Mouse (Mus musculus): ENCODE results near the gene Lrmda. TPM values are rescaled to one million over a fixed set of nuclear protein-coding genes. Genes with fewer than 3 reads are reported as not detected.

The Lrmda gene
- total and polyA plus RNA-seq, 3 experiments: 5.1 to 5.9 TPM; not detected in 1

- Histone ChIP-seq H3K79me2 (ENCODE audit: control insufficient read depth, insufficient read depth, low read length, poor library complexity) (no peaks in the 10 kb centered on the region), H3K36me3 (ENCODE audit: control insufficient read depth in 1 of 2, insufficient read depth in 2 of 2, low read length in 2 of 2) (no peaks in the 10 kb centered on the region; a peak in 1 of 4 replicates), H3K27ac (ENCODE audit: control insufficient read depth, low read depth, low read length) (no peak overlapping the region), H3K9me3 (replicated peaks; ENCODE audit: insufficient read depth, low read length) (no peaks in the 10 kb centered on the region), H3K9ac (ENCODE audit: control insufficient read depth, low read depth, low read length, poor library complexity, severe bottlenecking) (no peak overlapping the region), H3K4me3 (ENCODE audit: control insufficient read depth in 1 of 2, insufficient read depth in 1 of 2, low read depth in 2 of 2, low read length in 2 of 2) (no peak overlapping the region), H3K27me3 (ENCODE audit: control insufficient read depth in 1 of 2, insufficient read depth in 2 of 2, low read length in 2 of 2) (no peaks in the 10 kb centered on the region), H3K4me1 (ENCODE audit: control insufficient read depth in 1 of 2, insufficient read depth in 2 of 2, low read length in 2 of 2) (no peaks in the 10 kb centered on the region)
- no peak for DNase-seq (ENCODE audit: low read depth, low spot score)
- TF ChIP-seq TBP (IDR thresholded peaks at IDR 0.05; ENCODE audit: low read depth, low read length) (no peak), CHD2 (IDR thresholded peaks at IDR 0.05; ENCODE audit: low read length) (no peak), MYB (IDR thresholded peaks at IDR 0.05; ENCODE audit: low read depth, low read length) (no peak), RAD21 (IDR thresholded peaks at IDR 0.05; ENCODE audit: low read depth, low read length) (no peak), TAL1 (IDR thresholded peaks at IDR 0.05; ENCODE audit: low read length) (no peak), USF2 (IDR thresholded peaks at IDR 0.05; ENCODE audit: borderline replicate concordance in 1 of 2, insufficient read depth in 1 of 2, low read depth in 1 of 2, low read length in 2 of 2) (no peak), MAZ (IDR thresholded peaks at IDR 0.05; ENCODE audit: low read depth, low read length) (no peak), ETS1 (IDR thresholded peaks at IDR 0.05; ENCODE audit: low read depth, low read length) (no peak), ZNF384 (IDR thresholded peaks at IDR 0.05; ENCODE audit: low read depth, low read length) (no peak), UBTF (IDR thresholded peaks at IDR 0.05; ENCODE audit: borderline replicate concordance, insufficient read depth, low read depth, low read length) (no peak), SMC3 (IDR thresholded peaks at IDR 0.05; ENCODE audit: low read depth, low read length) (no peak), CHD1 (IDR thresholded peaks at IDR 0.05; ENCODE audit: low read depth, low read length) (no peak), ZMIZ1 (IDR thresholded peaks at IDR 0.05; ENCODE audit: low read depth, low read length) (no peak), KAT2A (conservative IDR thresholded peaks at IDR 0.05; ENCODE audit: low read depth, low read length) (no peak), BHLHE40 (IDR thresholded peaks at IDR 0.05; ENCODE audit: borderline replicate concordance, low read depth, low read length) (no peak), CTCF (IDR thresholded peaks at IDR 0.05 in 2 of 3, conservative IDR thresholded peaks at IDR 0.05 in 1 of 3; ENCODE audit: control insufficient read depth in 1 of 3, insufficient read depth in 1 of 3, low read depth in 2 of 3, low read length in 3 of 3, poor library complexity in 1 of 3, severe bottlenecking in 1 of 3) (no peak)
Measured at GRCm38 (mm10) chr14:22573585-22573984, 554.1 kb downstream of the Lrmda start.

GRCm38 (mm10) chr14:22574006-22574405, 554.5 kb downstream of the Lrmda start:
- Histone ChIP-seq H3K4me1 (ENCODE audit: control insufficient read depth in 1 of 2, insufficient read depth in 2 of 2, low read length in 2 of 2) (no peaks in the 10 kb centered on the region), H3K79me2 (ENCODE audit: control insufficient read depth, insufficient read depth, low read length, poor library complexity) (no peaks in the 10 kb centered on the region), H3K9ac (ENCODE audit: control insufficient read depth, low read depth, low read length, poor library complexity, severe bottlenecking) (no peak overlapping the region), H3K27me3 (ENCODE audit: control insufficient read depth in 1 of 2, insufficient read depth in 2 of 2, low read length in 2 of 2) (no peaks in the 10 kb centered on the region), H3K36me3 (ENCODE audit: control insufficient read depth in 1 of 2, insufficient read depth in 2 of 2, low read length in 2 of 2) (no peaks in the 10 kb centered on the region; a peak in 1 of 4 replicates), H3K4me3 (ENCODE audit: control insufficient read depth in 1 of 2, insufficient read depth in 1 of 2, low read depth in 2 of 2, low read length in 2 of 2) (no peak overlapping the region), H3K27ac (ENCODE audit: control insufficient read depth, low read depth, low read length) (no peak overlapping the region), H3K9me3 (replicated peaks; ENCODE audit: insufficient read depth, low read length) (no peaks in the 10 kb centered on the region)
- DNase-seq (ENCODE audit: low read depth, low spot score): no peak
- TF ChIP-seq BHLHE40 (IDR thresholded peaks at IDR 0.05; ENCODE audit: borderline replicate concordance, low read depth, low read length) (no peak), MAX (IDR thresholded peaks at IDR 0.05; ENCODE audit: low read length) (no peak), NELFE (IDR thresholded peaks at IDR 0.05; ENCODE audit: low read depth, low read length) (no peak), POLR2A (IDR thresholded peaks at IDR 0.05; ENCODE audit: control insufficient read depth in 1 of 2, insufficient read depth in 1 of 2, low read depth in 1 of 2, low read length in 2 of 2, poor library complexity in 1 of 2) (no peak)
